Mouse (Mus musculus) adrenal gland, postnatal 4 days (tissue): ENCODE measurements around the gene Rpl18. TPM values are rescaled to one million over a fixed set of nuclear protein-coding genes. Genes with fewer than 3 reads are reported as not detected.
A peak's percentile ranks its signal among the peaks of the same experiment; 100 is the strongest.

Source experiments
- DNase-seq, 2 experiments: peaks; one replicate each; pipeline ENCODE4 v3.0.0; 2021 to 2022; ENCODE audit warnings: low spot score in 2 of 2, mixed read lengths in 2 of 2
- total RNA-seq, 2 experiments: library from RNA; stranded (reverse); gene quantifications; 2 replicates each; pipeline ENCODE4 v1.2.3; 2021

Rpl18 gene
- total RNA-seq, 2 experiments from 2014 or later: 1,215 to 1,230 TPM

- no peak for DNase-seq
Observed at GRCm38 (mm10) chr7:45699523-45700141, 15.6 kb upstream of the Rpl18 start, which contains the start of gene Car11. Gene Car11, plus strand, starts transcription at chr7:45699843.

GRCm38 (mm10) chr7:45700301-45701015 lies 14.8 kb upstream of the Rpl18 start:
- DNase-seq: no peak

GRCm38 (mm10) chr7:45701072-45701471 lies 14.2 kb upstream of the Rpl18 start:
- DNase-seq: no peak

GRCm38 (mm10) chr7:45701607-45702006 lies 13.7 kb upstream of the Rpl18 start:
- DNase-seq: no peak

- DNase-seq: no peak
Observed at GRCm38 (mm10) chr7:45702316-45702715, 12.9 kb upstream of the Rpl18 start.

GRCm38 (mm10) chr7:45702809-45703520 lies 12.3 kb upstream of the Rpl18 start:
- no peak for DNase-seq

GRCm38 (mm10) chr7:45703521-45704033 lies 11.7 kb upstream of the Rpl18 start:
- DNase-seq: no peak

GRCm38 (mm10) chr7:45704046-45704559 lies 11.2 kb upstream of the Rpl18 start:
- peak in 1 of 2 experiments; percentile 57 for DNase-seq

- peak; percentile 93 to 97 for DNase-seq
Observed at GRCm38 (mm10) chr7:45704730-45705442, 10.4 kb upstream of the Rpl18 start, which contains the start of gene Dbp. Gene Dbp, plus strand, starts transcription at chr7:45705088.

- DNase-seq: no peak
Observed at GRCm38 (mm10) chr7:45705443-45705864, 9.8 kb upstream of the Rpl18 start.

- peak in 1 of 2 experiments; percentile 70 for DNase-seq
Observed at GRCm38 (mm10) chr7:45705873-45706281, 9.4 kb upstream of the Rpl18 start.

- DNase-seq: peak; percentile 81 to 84
Observed at GRCm38 (mm10) chr7:45706721-45707241, 8.5 kb upstream of the Rpl18 start.

- peak; percentile 92 to 95 for DNase-seq
Observed at GRCm38 (mm10) chr7:45707375-45707967, 7.8 kb upstream of the Rpl18 start.

GRCm38 (mm10) chr7:45708221-45708761 lies 7.0 kb upstream of the Rpl18 start:
- DNase-seq: no peak

GRCm38 (mm10) chr7:45709036-45709435 lies 6.2 kb upstream of the Rpl18 start:
- DNase-seq: no peak

- no peak for DNase-seq
Observed at GRCm38 (mm10) chr7:45709677-45710355, 5.4 kb upstream of the Rpl18 start.

- no peak for DNase-seq
Observed at GRCm38 (mm10) chr7:45710477-45711191, 4.6 kb upstream of the Rpl18 start.

- DNase-seq: no peak
Observed at GRCm38 (mm10) chr7:45711316-45712021, 3.8 kb upstream of the Rpl18 start.
